Mouse (Mus musculus): ENCODE data around the gene Fgr.
"Not testable (repeated sequence)": the region's sequence is repeated elsewhere in the genome, so short reads cannot be mapped to it uniquely, and the experiment has no call there.

Gene Fgr

DNA sequence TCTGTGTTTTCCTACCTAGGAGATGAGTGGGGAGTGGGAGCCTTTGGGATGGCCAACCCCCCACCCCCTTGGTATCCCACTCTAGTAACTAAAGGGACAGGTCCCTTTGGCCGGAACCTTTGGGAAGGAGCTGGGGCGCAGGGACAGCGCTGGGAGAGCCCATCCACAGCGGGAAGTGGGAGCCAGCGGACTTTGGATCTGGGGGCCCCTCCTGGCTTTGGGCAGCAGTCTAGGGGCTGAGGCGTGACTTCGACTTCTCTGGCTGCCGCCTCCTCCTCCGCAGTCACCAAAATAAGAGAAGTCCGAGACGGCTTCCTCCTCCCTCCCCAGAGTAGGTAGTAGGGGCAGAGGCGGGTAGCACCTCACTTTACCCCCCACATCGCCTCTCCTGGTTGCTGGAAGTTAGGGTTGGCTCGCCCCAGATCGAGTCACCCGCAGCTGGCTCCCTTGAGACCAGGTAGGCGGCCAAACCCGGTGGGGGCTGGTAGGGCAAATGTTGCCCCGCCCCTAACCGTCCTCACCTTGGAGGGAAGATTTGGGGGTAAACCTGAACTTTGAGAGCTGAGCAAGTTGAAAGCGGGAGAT, at the start of gene Fgr:
Gene Fgr, plus strand, starts transcription at position 282 of the 585 bp plus-strand sequence.
- DNase-seq: no peak

DNA sequence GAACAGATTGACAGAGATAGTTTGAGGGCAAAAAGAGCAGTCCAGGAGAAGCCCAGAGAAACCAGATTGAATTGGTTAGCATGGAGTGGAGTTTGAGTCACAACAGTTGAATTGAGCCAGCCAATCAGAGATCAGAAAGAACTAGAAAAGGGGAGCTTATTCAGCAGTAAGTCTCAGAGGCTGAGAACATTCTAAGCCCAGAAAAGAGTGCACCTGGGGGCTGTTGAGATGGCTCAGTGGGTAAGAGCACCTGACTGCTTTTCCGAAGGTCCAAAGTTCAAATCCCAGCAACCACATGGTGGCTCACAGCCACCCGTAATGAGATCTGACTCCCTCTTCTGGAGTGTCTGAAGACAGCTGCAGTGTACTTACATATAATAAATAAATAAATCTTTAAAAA, 47.4 kb upstream of the Fgr start:
- DNase-seq: not testable (repeated sequence)

DNA sequence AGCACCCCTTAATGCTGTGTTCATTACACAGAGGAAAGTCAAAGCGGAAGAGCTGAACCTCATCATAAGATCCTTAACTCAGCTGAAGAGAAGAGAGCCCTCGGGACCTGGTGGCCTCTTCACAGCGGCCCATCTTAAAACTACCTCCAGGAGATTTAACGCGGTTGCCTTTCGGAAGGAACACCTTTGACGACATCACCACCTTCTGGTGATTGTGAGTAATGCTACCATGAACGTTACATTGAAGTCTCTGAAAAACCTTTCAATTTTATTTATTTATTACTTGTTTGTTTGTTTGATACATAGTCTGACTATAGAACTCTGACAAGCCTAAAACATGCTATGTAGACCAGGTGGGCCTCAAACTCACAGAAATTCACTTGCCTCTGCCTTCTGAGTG, 43.1 kb upstream of the Fgr start:
- peak; percentile 43 for DNase-seq

DNA sequence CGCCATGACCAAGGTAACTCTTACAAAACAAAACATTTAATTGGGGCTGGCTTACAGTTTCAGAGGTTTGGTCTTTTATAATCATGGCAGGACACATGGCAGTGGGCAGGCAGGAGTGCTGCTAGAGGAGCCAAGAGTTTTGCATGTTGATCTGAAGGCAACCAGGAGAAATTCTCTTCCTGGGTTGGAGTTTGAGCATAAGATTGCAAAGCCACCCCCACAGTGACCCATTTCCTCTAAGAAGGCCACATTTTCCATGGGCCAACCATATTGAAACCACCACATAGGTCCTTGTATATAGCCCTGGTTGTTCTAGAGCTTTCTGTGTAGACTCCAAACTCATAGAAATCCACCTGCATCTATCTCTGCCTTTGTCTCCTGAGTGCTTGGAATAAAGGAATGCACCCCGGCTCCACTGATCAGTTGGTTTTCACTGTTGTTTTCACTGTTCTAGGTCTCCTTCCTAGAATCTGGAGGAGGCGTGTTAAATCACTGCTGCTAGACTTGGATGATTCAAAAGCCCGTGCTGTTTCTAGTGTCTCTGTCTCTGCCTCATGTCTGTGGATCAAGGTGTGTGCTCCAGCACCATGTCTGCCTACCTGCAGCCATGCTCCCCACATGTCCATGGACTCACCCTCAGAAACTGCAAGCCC, 41.0 kb upstream of the Fgr start:
- no peak for DNase-seq

DNA sequence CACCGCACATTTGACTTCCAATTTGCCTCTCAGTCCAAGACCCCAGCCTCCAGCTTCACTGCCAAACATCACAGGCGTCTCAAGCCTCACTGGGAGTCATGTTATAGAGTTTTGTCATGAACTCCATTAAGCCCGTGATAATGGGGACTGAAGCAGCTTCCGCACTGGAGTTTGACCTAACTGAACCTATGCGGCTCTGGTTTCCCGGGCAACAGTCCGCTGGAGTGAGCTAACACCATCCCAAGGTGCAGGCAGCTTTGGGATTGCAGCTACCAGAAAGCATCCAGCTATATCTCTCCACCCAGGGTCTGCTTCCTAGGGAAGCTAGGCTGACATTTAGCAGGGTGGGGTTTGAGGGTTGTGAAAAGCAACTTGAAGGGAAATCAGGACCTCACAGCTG, 39.3 kb upstream of the Fgr start:
- DNase-seq: no peak

DNA sequence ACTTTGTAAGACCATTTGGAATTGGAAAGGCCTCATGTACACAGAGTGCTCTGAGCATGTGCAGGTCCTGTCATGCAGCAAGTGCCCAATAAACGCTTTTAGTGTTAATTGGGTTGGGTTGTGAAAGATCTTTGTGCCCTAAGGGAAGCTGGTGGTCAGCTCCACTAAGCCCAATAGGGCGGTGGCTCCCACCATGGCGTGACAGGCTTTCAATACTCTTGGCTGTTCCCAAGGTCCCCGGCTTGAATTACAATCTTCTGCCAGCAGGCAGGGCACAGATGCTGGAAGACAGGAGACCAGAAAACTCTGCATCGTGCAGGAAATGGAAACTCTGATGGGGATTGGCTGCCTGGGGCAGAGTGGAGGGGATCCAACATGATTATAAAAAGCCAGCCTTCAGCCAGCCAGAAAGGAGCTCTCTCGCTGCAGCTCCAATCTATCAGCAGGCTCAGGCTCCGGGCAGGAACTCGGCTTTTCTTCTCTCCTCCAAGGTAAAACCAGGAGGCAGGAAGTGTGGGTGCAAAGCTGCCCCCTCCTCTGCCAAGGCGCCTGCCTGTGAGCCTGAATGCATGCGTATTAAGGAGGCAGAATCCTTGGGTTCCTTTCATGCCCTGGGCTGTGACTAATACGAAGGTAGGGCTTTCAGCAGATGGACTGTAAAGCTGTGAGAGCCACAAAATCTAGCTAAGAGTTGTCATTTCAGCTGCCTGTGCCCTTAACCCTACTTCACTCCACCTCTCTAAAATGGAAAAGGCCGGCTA, 35.5 kb upstream of the Fgr start:
- peak; percentile 49 for DNase-seq

DNA sequence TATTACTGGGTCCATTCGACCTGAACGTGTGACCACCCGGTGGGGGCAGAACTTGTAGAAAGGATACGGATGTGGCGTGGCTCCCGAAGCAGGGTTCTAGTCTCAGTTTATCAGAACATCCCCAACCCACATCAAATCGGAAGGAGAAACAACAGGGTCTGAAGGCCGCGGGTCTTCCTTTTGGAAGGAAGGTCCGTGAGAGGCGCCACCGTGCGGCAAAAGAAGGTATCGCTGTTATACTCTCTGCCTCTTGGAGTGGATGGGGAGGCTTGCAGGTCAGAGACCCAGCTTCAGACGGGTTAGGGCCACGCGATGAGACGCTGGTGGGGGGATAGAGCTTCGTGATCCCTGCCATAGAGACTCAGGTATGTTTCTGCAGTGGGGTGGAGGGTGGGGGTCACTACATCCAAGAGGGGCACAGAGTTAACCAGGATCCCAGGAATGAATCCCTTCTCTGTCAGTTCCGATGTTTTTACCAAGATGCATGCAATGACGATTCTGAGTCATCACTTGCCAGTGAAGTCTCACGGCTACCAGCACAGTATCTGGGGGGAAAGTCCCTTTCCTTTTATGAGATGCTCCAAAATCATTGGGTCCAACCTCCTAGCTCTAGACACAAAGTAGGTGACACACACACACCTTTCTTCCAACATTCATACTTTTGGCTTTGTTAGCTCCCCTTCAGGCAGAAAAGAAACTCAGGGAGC, 34.3 kb upstream of the Fgr start:
- peak; percentile 77 for DNase-seq

DNA sequence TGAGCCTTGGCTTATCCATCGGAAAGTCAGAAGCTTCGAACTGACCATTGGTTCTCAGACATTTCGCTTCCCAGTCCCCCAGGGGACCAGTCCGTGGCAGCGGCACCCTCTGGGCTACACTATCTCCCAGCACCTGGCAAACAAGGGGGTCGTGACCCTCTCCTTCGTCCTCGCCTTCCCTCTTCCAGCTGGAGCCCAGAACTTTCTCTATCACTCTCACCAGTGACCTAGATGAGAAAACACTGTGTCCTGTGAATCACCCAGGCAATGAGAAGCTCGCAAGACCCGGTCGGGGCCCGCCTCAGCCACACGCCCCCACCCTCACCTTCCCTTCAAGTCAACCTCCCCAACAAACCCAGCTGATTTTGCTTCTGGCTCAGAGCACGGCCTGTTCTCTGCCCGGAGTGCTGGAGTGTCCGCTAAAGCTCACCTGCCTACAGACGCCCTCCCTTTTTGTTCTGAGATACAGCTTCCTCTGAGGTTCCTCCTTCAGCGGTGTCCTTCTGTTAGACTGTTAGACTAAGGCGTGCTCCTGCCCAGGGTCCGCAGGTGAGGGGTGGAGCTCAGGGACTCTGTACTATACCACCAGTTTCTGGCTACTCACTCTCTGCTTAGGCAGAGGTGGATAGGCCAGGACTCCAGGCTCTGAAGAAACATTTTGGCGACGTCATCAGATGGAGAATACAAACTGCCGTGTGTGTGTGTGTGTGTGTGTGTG, 32.7 kb upstream of the Fgr start:
- DNase-seq: no peak

DNA sequence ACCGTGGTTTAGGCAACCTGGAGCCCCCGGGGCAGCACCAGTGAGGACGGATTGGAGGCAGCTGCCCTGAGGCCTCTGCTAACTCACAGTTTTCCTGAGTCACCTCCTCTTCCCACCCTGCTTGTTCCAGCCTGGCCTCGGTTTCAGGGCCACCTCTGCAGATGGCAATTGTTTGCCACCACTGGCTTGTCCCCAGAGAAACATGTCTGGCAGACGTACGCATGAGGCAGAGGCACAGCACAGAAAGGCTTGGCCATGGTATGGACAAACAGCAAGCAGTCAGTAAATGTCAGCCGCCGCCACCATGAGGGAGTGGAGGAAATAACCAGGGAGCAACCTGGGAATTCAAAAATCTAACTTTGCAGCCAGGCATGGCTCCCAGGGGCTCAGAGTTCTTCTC, 30.8 kb upstream of the Fgr start:
- DNase-seq: no peak

DNA sequence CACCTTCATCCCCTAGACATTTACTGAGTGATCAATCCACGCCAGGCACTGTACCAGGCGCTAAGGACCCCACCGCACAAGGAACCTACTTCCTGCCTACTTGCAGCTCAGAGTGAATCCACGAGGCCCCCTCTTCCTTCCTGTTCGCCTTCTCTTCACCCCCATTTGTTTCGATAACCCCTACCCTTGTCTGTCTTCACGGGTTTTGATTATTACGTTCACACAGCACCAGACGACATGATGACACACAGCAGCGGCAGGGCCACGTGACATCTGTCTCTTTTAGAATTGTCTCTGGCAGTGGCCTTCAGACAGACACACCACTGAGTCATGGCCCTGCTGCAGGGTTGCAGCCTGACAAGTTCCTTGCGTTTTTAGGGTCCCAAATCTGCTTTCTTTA, 29.8 kb upstream of the Fgr start:
- no peak for DNase-seq

DNA sequence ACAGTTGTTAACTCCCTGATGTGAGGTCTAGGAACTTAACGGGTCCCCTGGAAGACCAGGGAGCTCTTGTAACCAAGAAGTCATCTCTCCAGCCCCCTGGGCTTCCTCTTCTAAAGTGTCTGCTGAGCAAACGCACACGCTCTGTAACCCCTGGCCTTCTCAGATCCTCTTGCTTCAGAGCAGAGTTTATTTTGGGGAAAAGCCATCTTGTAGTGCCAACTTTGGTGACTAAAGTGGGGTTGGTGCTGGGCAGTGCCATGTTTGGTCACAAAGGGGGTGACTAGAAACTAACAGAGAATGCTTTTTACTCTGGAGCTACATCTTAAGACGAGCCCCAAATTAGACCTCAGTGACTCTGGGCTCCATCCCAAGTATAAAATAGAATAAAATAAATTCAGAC, 29.1 kb upstream of the Fgr start:
- no peak for DNase-seq

DNA sequence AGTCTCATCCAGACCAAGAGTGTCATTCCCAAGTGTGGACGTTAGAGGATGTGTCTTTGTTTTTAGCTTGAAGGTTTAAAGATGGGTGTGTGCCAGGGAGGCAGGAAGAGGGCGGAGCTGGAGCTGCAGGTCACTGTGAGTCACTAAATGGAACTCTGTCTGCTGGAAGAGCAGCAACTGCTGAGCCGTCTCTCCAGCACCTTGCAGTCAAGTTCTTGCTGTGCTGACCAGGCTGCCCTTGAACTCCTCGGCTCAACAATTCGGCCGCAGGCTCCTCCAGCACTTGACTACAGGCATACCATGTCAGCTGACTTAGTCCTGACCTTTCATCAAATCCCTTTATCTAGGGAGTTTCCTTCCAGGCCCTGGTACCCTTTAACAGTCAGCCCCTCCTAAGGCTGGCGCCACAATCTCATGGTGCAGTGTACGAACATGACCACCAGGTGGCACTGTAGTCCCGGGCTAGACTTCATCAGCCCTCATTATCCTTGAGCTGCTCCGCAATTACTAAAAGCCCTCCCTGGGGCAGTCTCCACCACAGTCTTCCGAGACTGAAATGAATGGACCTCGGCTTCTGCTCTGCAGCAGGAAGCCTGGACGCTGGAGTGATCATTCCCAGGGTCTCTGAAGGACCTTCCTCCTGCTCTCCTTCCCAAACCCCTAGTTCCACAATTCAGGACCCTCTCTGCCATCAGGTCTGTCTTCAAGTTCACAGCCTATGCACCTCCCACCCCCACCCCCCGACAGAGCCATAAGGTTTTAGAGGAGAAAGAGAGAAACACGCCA, 28.4 kb upstream of the Fgr start:
- DNase-seq: peak; percentile 81

DNA sequence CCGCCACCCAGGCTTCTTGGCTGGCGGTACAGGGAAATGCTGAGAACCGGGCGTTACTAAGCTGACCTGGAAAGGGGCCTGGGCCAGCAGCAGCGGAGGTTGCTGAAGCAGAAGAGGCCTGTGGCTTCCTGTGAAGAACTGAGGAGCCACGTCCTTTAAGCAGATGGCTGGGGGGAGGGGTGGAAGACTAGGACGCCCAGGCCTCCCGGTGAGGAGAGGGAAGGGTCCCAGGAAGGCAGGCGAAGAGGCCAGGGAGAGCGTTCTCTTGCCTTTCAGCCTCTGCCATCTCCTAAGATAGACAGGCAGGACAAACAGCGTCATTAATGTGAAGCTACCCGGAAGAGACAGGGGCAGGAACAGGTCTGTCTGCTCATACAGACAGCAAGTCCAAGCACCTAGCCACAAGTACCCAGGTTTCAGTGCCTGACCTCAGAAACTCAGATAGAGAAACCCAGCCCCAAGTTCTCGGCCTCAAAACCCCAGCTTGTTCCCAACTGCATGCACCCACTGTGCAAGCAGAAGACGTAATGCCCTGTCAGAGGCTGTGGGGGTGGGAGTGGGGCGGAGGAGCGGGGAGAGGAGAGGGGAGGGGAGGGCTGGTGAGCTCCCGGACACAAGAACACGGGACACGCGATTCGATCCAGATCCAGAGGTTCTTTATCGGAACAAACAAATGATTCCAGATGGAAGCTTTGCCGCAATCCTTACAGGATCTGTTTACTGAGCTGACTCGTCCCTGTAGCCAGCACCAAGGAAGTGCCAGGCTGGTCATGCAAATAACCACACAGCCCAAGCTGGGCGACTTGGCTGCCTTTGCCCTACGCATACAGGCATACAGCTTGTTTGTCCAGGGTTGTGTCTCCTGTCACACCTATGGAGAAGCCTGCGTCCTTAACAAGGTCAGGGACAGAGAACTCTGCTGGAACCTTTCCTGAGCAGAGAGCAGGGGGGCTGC, 27.6 kb upstream of the Fgr start:
- peak; percentile 49 for DNase-seq

DNA sequence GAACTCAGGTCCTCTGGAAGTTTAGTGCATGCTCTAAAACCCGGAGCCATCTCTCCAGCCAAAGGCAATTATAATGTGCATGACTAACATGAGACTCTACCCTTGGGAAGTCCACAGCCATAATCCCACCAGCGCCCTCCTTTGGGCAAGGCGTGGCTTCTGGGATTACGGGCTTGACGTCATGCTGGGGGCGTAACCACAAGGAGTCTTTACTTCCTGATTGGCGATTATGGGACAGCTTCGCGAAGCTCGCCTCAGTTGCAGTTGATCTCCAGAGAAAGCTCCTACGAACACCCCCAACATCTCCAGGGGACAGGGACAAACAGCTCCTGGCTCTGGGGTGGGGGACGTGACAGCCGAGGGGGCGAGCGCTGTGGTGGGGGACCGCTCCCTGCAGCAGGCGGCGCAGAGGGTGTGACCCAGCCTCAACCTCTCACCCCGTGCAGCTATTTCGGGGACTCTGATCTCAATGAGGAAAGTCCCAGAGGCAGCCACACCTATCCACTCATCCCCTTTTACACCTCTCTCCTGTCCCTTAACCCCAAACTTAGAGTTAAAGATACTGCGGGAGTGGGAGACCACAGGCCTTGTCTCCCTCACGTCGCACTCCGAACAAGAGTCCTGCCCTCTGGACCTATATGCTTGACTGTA, 23.9 kb upstream of the Fgr start:
- no peak for DNase-seq

DNA sequence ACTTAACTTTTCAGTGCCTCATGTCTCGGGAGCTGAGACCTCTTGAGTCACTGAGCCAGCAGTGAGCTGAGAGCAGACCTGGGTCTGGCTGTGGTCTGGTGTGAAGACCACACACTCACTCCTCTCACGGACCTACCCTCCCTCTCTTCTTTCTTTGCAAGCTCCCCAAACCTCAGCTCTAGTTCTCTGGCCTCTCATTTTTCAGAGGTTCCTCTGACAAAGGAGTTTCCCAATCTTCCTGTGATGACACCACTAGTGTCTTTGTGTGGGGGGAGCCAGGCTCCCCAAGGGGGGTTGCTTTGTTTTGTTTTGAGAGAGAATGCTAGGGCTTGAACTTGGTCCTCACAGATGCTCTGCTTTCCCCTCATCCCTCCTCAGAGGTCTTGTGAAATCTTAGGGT, 22.9 kb upstream of the Fgr start:
- DNase-seq: no peak

DNA sequence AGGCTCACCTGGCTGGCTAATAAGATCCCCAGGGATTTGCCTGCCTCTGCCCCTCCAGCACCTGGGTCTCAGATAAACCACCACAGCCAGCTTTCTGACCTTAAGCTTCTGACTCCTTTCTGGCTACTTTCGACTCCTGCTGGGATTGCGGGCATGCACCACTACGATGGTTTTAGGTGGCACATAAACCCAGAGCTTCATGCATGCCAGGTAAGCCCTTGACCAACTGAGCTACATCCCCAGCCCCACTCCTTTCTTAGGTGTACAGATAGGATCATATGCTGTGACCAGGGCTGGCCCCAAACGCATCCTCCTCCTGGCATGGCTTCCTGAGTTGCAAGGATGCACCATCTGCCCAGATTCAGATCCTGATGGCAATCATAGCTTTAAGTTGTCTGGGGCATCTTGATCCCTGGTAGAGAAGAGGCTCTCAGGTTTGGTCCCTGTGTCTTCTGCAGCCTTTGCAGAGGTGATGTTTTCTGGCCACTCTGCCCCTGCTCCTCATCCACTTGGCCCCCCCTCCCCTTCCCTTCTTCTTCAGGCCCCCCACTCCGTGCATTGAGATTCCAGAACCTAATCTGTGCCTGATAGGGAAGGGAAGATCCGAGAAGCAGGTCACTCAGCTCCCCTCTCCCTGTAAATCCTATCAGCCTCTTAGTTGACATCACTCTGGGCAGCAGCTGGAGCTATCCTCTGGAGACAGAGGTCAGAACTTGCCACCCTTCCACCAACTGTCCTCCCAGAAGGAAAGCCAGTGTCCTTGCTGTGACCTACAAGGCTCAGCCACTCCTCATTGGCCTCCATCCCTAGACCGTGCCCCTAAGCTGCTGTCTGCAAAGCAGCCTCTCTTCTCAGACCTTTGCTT, 19.1 kb upstream of the Fgr start:
- no peak for DNase-seq

DNA sequence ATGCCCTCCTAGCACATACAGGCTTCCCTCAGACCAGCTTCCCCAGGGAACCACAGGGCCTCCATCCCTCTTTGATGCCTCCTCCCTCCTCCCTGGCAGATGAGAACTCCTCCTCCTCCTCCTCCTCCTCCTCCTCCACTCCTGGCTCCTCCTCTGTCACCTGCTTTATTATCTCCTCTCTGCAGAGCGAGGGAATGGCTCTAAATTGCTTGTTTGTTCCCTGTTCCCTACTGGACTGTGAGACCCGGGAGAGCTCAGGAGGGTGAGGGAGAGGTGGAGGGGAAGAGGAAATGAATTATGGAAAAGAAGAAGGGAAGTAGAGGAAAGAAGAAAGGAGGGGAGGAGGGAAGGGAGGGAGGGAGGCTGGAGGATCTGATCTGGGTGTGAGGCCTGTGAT, 18.5 kb upstream of the Fgr start:
- DNase-seq: no peak

DNA sequence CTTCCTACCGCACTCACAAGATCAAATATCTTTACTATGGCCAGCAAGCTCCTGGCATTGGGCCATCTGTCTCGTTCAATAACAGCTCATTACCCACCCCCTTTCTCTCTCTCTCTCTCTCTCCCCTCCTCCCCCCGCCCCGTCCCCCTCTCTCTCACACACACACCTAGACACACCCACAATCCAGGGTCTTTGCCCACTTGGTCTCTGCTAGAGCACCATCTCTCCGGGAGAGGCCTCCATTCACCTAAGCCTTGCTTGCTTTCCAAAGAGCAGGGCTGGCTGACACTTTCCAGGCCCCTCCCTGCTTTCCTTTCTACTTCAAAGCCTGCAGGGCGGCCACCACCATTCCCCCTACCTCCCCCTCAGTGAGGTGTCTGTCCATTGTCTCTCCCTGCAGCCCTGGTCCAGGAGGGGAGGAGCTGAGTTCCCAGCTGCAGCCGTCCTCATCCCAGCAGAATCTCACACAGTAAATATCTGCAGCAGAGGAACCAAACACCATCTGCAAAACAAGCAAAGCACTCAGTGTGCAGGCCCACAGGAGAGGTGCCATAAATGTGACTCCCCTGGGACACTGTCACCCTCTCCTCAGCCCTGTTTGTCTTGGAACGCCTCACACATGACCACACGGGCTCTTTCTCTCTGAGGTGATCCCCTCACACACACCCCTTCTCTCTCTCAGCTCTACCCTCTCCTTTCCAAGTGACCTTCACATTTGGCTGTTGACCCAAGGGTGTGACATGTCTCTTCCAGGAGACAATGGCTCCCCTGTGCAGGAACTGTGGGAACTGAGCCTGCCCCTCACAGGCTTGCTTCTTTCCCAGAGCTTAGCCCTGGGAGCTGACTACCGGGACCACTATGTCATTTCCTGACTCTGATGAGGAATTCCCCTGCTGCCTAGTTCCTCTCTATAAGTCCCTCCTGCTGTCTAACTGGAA, 14.9 kb upstream of the Fgr start:
- no peak for DNase-seq
